Mouse (Mus musculus): ENCODE results near the gene Dnajc1.

The Dnajc1 gene

DNA sequence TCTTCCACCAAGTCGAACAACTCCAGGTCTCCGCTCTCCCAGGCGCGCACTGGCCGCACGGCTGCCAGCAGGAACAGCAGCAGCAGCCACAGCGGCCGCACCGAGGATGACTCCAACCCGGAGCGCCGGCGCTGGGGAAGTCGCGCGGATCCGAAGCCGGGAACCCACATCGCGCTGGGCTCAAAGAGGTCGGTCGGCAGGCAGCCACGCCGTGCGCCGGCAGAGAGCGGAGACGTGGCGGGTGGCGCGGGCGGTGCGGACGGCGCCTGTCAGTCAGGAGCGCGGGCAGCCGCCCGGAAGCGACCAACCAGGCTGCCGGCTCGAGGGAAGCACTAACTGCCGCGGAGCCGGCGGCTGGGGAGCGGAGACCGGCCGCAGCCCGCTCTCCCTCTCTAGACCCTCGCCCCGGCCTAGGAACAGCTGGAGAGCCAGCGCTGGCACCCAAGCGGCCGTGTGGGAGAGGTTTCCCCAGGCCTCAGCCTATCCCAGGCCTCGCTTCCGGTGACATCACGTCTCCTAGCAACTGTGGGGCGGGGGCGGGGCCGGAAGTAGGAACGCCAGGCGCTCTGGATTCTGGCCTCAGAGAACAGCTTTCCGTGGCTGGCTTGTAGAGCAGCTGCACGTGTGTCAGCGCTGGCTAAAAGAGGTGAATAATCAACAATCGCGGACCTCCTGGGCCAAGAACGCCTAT is at the start of gene Dnajc1:
TSS of gene Dnajc1 (minus strand) at position 500 of the 691 bp plus-strand sequence.
- peak; percentile 67 for DNase-seq (ENCODE audit: low spot score)

DNA sequence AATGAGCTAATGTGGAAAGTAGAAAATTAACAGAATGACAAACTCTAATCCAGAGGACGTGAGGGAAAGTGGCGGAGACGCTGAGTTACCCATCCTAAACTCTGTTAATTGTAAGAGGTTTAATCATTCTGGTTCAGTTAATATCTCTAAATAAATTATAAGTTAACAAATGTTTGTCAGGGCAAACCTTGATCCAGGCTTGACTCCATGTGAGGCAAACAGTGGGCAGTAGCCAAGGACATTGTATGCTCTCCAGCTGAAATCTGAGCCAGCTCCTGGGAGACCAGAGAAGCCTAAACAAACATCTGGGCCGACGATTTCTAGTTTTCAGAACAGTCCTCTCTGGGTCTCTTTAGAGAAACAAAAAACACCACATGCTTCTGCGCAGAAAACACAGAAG is 49.2 kb upstream of the Dnajc1 start:
- DNase-seq (ENCODE audit: low spot score), result no peak

DNA sequence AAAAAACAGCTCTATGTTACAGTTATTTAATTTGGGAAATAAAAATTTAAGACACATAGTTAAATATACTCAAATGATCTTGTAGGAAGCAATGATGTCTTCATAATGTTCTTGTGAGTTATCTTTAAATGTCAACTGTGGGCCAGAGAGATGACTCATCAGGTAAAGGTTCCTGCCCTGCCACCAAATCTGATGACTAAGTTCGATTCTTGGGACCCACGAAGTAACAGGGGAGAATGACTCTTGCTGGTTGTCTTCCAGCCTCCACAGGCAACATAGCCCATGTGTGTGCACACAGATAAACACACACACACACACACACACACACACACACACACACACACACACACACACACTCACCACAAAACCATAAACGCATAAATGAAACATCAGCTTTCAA is 22.6 kb upstream of the Dnajc1 start:
- DNase-seq (ENCODE audit: low spot score), result no peak

DNA sequence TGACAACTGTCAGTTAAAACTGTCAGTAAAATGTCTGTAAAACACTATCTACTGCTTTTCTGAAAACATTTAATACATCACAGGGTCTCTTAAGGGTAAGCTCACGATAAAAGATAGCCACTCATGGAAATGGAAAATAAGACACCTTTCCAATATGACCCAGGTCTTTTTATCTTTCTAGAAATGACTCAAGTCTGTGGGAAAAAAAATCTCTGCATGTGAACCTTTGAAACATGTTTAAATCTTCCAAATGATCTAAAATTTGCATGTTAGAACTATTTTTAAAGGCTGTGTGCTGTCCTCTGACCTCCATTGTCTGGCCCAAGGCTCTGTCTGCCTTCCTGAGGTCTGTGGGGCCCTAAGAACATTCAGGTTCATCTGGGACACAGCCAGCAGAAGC is 11.0 kb upstream of the Dnajc1 start:
- no peak for DNase-seq (ENCODE audit: low spot score)

DNA sequence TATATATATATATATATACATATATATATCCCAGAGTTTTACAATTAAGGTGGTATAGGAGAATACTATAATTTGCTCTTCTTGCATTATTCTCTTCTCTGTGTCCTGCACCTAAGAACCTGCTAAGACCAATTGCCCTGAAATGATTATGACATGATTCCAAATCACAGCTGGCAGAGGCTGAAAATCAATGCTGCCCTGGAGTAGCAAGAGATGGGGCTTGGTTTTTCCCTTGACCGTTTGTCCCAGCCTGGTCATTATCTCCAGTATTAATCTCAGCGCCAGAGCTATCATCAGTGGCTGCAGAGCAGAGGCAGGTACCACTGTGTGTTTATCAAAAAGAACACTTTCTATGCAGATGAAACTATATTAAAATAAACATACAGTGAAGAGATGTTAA is 9.1 kb upstream of the Dnajc1 start:
- no peak for DNase-seq (ENCODE audit: low spot score)

DNA sequence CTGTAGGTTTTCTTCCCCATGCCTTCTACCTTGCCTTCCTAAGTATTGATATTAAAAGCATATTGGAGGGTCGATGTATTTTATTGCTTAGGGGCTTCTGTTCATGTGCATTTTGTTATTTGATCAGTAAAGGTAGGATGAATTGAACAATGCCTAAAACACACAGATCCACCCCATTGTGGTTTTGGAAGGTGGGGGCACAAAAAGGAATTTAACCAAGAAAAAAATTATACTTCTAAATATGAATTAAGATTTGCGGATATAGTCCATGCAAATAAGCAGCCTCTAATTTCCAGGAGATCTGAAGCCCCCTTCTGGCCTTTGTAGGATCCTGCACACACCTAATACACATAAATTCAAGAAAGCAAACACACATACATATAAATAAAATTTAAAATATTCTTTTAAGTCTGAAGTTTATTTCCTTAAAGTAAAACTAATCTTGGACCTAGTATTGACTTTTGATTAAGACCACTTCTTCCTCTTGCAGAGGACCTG is 441 bp upstream of the Dnajc1 start:
- no peak for DNase-seq (ENCODE audit: low spot score)

DNA sequence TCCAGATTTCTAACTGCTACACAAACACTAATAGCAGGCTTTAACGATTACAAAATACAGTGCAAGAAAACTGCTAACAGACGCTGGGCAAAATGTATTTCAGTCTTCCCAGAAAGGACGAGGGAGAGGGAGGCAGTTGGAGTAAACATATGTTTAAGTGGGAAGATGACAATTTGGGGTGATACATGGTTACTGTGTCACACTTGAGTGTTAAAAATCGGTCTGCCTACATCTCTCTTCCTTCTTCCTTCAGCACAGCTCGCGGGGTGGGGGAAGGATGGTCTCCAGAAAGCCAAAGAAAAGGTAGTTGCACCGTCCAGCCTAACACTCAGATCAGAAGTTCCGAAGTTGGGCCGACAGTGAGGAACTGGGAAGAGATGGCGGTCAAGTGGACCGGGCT is 769 bp downstream of the Dnajc1 start:
- no peak for DNase-seq (ENCODE audit: low spot score)

DNA sequence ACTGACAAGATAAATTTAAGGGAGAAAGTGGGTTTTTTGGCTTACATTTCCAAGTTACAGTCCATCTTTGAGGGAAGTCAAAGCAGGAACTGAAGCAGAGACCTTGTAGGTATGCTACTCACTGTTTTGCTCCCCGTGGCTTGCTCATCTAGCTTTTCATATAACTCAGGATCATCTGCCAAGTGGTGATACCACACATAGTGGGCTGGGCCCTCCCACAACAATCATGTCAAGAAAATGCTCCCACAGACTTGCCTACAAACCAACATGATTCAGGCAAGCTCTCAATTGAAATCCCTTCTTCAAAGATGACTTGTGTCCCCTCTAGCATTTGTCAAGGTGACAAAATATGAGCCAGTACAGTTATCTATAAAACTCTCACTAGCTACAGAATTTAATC is 3.0 kb downstream of the Dnajc1 start:
- DNase-seq (ENCODE audit: low spot score), result no peak

DNA sequence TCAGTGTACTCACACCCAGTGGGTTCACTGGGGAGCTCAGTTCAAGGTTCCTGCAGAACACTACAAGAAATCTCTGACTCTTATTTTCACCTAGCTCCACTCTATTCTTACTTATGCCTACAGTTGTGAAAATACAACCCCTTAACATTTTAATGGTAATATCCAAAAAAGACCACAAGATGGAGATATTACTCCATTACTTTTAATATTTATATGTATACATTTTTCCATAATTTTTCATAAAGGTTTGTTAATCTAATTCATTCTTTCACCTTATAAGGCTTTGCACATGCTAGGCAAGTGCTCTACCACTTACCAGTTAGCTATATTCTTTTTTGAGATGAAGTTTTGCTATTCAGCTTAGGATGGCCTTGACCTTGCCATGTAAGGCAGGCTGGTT is 11.0 kb downstream of the Dnajc1 start:
- DNase-seq (ENCODE audit: low spot score), result no peak

DNA sequence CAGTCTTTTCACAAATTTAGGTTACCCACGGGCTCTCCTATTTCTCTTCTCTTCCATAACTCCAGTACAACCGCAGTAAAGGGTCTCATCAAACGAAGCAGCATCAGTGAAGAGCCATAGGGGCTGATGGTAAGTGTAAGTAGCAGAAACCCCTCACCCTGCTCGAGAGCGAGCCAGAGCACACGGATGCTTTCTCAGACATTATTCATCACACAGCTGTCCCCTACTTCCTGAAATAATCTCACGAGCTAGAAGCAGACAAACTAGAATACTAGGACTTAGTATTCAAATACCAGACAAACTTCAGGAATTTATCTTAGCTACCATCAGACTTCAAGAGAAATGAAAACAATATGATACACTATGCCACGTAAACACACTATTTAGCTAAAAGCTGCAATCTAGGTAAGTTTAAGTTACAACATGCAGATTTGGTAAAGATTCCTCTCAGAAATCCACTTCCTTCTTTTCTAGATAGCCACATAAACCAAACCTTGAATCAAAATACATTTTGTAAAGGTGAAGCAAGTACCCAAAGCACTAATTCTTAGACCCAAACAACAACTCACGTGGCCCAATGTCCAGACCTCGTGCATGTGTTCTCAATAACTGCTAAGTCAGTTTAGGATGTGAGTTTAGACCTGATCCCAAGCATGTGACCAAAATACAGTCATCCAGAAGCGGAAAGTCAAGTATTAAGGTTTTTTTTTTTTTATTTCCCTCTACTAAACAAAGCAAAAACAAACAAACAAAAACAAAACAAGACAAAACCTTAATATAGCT is 20.0 kb downstream of the Dnajc1 start:
- DNase-seq (ENCODE audit: low spot score), result no peak

DNA sequence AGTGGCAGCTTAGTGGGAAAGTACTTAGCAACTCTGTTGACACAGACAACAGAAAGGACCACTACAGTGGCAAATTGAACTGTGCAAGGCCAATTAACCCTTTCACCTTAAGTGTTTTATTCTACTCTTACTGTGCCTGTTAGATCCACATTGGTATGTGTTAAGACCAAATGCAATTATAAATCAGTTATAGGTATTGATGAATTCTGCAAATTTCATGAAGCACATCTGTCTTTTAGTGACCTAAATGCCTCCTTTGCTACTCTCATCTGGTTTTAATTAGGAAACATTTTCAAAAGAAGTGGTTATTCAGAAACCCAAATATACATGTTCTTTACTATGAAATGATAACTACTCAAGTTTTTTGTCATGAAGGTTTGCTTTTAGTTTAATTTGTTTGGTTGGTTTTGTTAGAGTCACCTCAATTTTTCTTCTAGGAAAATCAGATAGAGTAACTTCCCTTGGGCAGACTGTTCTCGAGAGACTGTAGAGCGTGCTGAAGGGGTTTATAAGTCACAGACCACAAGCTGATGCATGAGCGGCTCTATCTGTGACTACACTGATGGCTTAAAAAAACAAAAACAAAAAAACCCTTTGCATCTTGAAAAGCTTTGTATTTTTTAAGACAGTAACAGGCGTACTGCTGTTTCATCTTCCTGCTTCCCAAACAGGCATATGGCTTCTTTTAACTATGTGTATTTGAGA is 21.7 kb downstream of the Dnajc1 start:
- DNase-seq (ENCODE audit: low spot score), result no peak

DNA sequence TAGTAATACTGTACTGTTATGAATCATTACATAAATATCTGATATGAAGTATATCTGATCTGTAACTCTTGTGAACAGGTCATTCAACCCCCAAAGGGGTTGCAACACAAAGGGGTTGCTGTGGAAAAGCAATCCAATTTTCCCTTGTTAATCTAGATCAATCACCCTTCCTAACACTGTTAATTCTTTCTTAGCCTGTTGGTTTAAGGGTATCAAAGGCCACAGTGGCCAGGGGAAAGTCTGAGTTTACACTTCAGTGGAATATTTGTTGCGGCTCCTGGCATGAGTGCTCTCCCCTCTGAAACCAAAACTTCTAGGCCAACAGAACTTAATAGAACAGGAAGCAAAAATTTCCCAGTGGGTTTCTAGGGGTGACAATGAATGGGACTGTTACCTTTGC is 28.2 kb downstream of the Dnajc1 start:
- DNase-seq (ENCODE audit: low spot score), result no peak

DNA sequence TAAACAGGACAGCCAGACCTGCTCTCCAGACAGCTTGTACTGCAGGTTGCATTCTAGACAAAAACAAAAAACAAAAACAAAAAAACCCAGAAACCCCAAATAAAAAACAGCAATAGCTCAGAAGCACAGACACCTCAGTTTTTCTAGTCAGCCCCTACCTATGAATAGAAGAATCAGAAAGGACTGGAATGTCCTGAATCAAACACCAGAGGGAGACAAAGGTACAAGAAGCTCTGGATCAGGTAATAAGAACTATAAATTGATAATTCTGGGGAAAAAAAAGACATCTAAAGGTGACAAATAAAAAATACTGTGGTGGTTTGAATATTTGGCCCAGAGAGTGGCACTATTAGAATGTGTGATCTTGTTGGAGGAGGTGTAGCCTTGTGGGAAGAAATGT is 37.3 kb downstream of the Dnajc1 start:
- no peak for DNase-seq (ENCODE audit: low spot score)

DNA sequence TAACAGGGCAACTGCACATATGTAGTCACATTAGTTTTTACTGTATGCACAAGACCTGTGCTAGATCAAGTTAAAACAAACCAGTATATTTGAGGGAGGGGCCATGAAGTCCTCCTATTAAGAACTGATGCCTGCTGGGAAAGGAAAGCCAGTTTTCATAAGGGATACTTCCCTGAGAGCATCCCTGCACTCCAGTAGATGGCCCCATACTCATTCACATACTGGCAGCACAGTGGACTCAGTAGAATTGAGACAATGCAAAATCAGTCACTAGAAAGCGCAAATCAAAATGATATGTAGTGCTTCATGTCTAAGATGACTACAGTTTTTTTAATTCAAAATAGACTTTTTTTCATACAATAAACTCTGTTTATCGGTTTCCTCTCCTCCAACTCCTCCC is 40.0 kb downstream of the Dnajc1 start:
- no peak for DNase-seq (ENCODE audit: low spot score)

DNA sequence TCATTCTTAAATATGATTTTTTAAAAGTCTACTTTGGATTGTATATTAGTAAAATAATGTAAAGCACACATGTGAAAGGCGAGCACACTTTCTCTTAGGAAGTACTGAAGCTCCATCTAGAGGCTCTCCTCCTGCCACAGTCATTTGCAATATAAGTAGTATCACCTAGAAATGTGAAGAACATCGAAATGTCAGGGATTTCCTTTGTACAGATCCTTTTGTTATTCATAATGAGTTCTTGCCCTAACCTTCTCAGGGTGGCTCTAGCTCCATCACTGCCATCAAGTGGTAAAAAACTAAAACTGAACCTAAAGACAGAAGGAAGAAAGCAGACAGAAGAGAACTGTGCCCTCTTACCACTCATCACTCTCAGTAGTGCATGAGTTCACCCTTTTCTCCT is 49.2 kb downstream of the Dnajc1 start:
- DNase-seq (ENCODE audit: low spot score), result no peak

DNA sequence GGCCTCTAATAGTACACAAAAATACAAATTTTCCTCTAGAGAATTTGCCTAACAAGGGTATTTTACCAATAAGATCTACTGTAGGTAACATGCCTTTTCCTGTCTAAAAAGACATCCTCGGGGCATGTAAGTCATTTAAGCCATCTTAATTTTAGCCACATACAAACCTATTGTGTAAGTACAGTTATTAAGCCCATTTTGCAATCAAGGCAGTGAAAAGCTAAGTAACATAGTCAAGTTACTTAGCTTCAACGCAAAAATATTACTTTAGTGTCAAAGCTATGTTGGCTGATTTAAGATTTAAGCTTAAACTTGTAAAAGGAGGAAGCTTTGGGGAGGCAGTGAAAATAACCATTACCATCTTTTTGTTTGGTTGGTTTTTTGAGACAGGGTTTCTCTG is 74.0 kb downstream of the Dnajc1 start:
- DNase-seq (ENCODE audit: low spot score), result no peak

DNA sequence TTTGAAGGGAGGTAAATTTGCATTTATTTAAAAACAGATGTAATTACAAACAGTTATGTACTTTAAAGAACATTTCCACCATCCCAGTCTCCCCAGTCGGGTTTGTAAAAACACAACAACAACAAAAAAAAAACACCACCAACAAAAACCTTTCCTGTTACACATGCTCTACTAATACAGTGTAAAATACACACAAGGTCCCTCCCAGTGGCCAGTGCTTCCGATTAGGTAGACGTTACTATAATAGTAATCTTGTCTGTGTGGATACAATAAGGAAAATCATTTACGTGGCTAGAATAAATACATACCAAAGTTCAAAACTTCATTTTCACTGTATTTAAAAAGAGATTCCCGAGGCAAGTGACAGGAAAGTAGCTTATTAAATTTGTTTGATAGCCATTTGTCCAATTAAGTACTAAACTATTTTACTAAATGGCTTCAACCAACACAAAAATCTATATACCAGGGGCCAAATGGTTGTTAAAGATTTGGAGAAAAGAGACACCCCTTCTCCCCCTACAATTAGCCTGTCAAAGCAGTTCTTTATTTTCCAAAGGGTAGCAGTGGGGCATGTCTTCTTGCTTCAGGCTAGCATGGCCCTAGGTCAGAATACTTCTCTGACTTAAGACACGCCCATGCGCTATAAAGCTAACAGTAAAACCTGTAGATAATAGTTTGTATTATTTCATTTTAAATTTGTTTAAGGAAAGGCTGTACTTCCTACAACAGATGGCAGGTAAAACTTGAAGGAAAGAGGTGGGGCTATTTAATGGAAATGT is 74.9 kb downstream of the Dnajc1 start:
- DNase-seq (ENCODE audit: low spot score), result no peak

DNA sequence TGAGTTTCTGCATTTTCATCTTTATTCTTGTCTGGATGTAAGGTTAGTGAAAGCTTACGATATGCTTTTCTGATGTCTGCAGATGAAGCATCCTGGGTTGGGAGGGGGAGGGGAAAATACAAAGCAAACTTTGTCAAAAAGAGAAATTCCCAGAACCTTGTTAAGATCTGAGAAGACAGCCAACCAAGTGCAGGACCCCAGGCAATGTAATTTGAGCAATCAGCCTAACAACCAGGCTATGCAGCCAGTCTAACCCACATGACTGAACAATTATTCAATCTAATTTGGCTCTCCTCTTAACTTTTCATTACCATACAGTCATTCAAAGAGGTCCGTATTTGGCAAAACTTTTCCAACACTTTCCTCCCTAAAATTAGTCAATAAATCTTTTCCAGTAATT is 75.7 kb downstream of the Dnajc1 start:
- DNase-seq (ENCODE audit: low spot score), result no peak

DNA sequence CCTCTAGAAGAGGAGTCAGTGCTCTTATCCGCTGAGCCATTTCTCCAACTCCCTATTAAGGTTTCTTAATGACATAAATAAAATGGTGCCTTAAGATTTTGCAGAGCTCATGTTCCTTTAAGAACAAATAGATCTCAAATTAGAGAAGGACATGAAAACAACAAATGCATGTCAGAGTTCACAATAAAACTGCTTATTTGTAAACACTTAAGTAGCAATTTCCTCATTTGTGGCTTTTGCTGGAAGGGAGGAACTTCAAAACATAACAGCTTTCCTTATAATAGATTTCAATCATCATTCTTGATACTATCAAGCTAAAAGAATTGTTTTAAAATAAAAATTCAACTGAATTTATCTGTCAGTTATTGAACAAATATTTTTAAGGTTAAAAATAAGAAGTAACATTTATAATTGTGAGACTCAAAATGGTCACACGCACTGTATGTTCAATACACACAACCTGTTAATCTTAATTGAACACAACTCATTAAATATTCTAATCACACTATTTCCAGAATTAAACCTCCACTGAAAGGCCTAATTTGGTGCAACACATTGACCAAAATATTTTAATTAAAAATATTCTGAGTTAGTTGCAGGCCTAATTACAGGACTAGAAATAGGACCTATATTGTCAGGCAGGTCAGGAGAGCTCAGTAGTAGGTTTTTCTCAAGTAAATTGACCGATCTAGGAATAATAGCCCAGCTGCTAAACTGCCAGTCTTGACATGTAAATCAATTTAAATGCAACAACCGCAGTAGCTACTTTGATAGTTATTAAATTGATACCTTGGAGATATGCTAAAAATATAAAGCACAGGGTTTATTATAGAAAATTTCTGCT is 82.1 kb downstream of the Dnajc1 start:
- no peak for DNase-seq (ENCODE audit: low spot score)

DNA sequence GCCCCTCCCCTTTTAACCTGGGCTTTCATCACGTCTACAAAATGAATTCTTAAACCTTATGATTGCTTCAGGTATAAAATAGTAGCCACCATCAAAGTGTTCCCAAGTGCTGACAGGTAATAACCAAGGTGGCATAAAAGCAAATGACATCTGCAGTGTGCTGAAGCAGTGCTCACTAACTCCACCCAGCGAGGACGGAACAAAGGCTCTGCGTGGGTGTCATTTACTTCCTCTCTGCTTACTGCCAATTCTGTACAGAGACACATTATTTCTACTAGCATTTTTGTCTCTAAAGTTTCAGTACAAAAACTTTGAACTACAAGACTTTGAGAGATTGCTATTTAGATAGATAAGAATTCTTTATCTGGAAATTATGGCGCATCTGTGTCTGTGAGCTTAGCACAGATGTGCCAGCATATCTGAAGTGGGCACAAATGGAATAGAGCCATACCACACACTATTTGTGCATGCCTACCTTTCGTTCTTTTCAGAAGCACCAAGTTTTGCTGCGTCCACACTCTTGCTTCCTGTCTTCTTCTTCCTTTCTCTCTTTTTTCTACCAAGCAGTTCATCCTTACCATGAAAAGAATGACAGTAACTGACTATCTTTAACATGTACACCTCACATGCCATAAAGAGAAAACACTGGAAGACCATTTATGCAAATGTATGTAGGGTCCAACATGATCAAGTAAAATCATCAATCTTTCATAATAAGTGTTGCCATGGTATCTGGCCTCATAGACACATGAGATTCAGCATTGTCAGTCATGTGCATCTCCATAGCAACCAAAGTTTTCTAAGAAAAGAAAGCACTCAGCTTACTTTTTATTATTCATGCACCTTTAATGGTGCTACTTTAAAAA is 85.0 kb downstream of the Dnajc1 start:
- no peak for DNase-seq (ENCODE audit: low spot score)

Measured in urinary bladder, postnatal 10 days (tissue).